Mouse (Mus musculus): ENCODE data around the gene Rfc2. TPM values are rescaled to one million over a fixed set of nuclear protein-coding genes. Genes with fewer than 3 reads are reported as not detected.

Rfc2 gene
- 226 and 241 TPM in 2 replicates for polyA plus RNA-seq (2015; fragmentation: Nextera tagmentation; extraction: Ambion mirVana)

DNA sequence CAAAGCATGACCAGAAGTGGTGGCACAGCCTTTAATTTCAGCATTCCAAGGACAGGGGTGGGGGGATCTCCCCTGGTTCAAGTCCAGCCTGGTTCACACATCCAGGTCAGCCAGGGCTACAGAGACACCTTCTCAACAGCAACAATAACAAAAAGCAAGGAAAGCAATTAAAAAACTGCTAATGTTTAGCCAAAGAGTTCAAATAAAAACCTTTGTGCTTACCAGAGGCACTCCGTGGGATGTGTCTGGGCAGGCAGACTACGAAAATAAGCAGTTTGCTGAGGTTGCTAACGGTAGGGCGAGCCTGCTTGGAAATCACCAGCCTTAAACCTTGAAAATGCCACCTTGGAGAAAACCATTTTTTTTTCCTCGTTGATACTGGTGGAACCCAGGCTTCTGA lies at the start of gene Rfc2:
TSS of gene Rfc2 (plus strand) at position 221 of the 400 bp plus-strand sequence.
- H3K27me3 ChIP-seq = no peaks in the 10 kb centered on the region
- H3K4me2 ChIP-seq = no peak within 1 kb of the TSS
- WGBS = 59% methylated on average over 5 of the region's 5 CpGs
- no peak within 1 kb of the TSS for H3K27ac ChIP-seq
- no peak within 1 kb of the TSS for H3K4me3 ChIP-seq
- no peaks in the 10 kb centered on the region for H3K36me3 ChIP-seq
- no peaks in the 10 kb centered on the region for H3K9me3 ChIP-seq
- ATAC-seq (ENCODE audit: insufficient number of reproducible peaks, low FRiP score, low TSS enrichment, low read depth) = no peak
- peaks cover 11% of the 10 kb centered on the region for H3K4me1 ChIP-seq
- no peak within 1 kb of the TSS for H3K9ac ChIP-seq

DNA sequence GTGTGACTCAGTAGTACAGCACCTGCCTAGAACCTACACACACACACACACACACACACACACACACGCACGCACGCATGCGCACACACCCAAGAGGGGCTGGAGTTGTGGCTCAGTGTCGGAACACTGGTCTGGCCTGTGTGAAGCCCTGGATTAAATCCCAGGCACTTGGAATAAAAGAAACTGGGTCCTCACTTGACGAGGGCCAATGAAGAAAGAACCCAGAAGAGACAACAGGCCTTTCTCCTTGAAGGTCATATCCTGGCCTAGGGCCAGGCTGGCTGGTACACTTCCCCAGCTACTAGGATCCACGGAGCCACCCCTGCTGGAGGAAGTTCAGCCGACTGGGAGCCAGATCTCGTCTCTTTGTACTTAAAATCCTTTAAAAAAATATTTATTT lies 49.6 kb upstream of the Rfc2 start:
- Histone ChIP-seq H3K9ac (no peak overlapping the region), H3K9me3 (no peaks in the 10 kb centered on the region), H3K4me2 (no peak overlapping the region), H3K27me3 (no peaks in the 10 kb centered on the region), H3K36me3 (peaks cover 42% of the 10 kb centered on the region), H3K4me1 (peaks cover 10% of the 10 kb centered on the region), H3K4me3 (no peak overlapping the region), H3K27ac (no peak overlapping the region)
- 80% methylated on average over 9 of the region's 9 CpGs for WGBS
- no peak for ATAC-seq (ENCODE audit: insufficient number of reproducible peaks, low FRiP score, low TSS enrichment, low read depth)

DNA sequence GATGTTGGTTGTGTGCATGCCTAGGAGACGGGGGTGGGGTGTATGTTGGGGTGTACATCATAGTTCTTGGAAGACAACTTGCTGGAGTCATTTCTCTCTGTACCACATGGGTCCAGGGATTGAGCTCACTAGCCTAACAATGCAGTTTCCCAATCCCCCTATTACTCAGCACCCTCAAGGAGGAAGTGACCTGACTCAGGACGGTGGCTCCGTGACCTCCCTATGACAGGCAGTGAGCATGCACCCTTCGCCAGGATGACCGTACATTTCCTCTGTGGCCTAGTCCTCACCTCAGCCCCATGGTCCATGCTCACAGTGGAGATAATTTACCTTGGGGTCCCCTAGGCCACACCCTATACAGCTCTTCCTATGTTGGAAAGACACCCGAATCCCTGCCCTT lies 48.7 kb upstream of the Rfc2 start:
- peaks cover 10% of the 10 kb centered on the region for H3K4me1 ChIP-seq
- no peak overlapping the region for H3K9ac ChIP-seq
- no peak overlapping the region for H3K27ac ChIP-seq
- no peak overlapping the region for H3K4me2 ChIP-seq
- H3K36me3 ChIP-seq = peaks cover 40% of the 10 kb centered on the region
- no peak overlapping the region for H3K4me3 ChIP-seq
- WGBS = 92% methylated on average over 6 of the region's 6 CpGs
- H3K9me3 ChIP-seq = no peaks in the 10 kb centered on the region
- no peak for ATAC-seq (ENCODE audit: insufficient number of reproducible peaks, low FRiP score, low TSS enrichment, low read depth)
- no peaks in the 10 kb centered on the region for H3K27me3 ChIP-seq

DNA sequence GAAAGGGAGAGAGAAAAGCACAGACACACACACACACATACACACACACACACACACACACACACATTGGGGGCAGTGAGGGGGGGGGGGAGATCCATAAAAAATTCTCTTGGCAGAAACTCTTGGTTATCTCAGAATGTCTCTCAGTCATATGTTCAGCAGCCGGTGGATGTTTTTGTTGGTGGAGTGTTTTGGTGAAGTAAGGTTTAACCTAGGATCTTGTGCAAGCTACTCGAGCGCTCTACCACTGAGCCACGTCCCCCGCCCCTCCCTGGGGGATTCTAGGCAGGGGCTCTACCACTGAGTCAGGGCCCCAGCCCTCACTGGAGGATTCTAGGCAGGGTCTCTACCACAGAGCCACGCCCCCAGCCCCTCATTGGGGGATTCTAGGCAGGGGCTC lies 45.1 kb upstream of the Rfc2 start:
- Histone ChIP-seq H3K27ac (no peak overlapping the region), H3K4me2 (no peak overlapping the region), H3K9me3 (no peaks in the 10 kb centered on the region), H3K4me3 (no peak overlapping the region), H3K9ac (no peak overlapping the region), H3K27me3 (no peaks in the 10 kb centered on the region), H3K4me1 (peaks cover 15% of the 10 kb centered on the region), H3K36me3 (peaks cover 44% of the 10 kb centered on the region)
- no peak for ATAC-seq (ENCODE audit: insufficient number of reproducible peaks, low FRiP score, low TSS enrichment, low read depth)
- whole genome bisulfite sequencing = 77% methylated on average over 6 of the region's 6 CpGs

DNA sequence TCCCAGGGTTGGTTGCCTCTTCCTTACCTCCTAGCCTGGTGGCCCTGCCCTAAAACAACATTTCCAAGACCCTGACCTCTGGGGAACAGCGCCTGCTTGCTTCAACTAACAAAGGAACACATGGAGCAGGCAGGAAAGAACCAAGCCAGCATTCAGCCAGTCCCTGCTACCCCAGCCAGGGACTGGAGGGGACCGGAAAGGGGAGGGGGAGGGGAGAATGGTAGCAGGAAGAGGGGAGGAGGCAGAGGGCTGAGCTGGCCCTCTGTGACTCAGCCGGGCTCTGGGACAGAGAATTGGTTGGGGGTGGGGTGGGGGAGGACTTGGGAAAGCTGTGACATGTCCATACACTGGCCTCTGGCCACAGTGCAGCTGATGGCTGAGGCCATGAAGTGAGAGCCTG lies 41.3 kb upstream of the Rfc2 start:
- peak overlapping the region; percentile 85 for H3K27ac ChIP-seq
- H3K9ac ChIP-seq = no peak overlapping the region
- no peaks in the 10 kb centered on the region for H3K27me3 ChIP-seq
- no peaks in the 10 kb centered on the region for H3K9me3 ChIP-seq
- WGBS = 8% methylated on average over 3 of the region's 3 CpGs
- peaks cover 12% of the 10 kb centered on the region for H3K36me3 ChIP-seq
- no peak overlapping the region for H3K4me3 ChIP-seq
- no peak overlapping the region for H3K4me2 ChIP-seq
- H3K4me1 ChIP-seq = peaks cover 25% of the 10 kb centered on the region
- ATAC-seq (ENCODE audit: insufficient number of reproducible peaks, low FRiP score, low TSS enrichment, low read depth) = peak; percentile 57

DNA sequence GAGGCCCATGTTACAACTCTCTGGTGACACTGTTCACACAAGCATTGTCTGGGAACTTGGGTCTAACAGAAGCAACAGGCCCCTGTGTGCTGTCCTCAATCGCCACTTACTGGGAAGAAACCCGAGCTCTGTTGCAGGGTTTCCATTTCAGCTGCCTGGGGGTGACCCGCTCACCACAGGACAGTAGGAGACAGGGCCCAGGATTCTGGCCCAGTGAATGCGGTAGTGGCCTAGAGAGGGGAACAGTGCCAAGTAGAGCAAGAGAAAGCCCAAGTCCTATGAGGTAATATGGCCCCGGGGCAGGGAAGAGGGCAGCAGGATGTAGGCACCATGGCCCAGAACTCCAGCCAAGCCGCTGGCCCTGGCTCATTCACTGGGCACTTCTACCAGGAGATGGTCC lies 40.3 kb upstream of the Rfc2 start:
- ATAC-seq (ENCODE audit: insufficient number of reproducible peaks, low FRiP score, low TSS enrichment, low read depth) = no peak
- H3K4me2 ChIP-seq = no peak overlapping the region
- H3K9me3 ChIP-seq = no peaks in the 10 kb centered on the region
- H3K27me3 ChIP-seq = no peaks in the 10 kb centered on the region
- H3K4me3 ChIP-seq = no peak overlapping the region
- WGBS = 63% methylated on average over 6 of the region's 6 CpGs
- H3K4me1 ChIP-seq = peaks cover 25% of the 10 kb centered on the region
- H3K9ac ChIP-seq = no peak overlapping the region
- H3K36me3 ChIP-seq = peaks cover 9% of the 10 kb centered on the region; the same call in 1 of the 2 replicates
- peak overlapping the region; percentile 85; the same call in 1 of the 2 replicates for H3K27ac ChIP-seq

DNA sequence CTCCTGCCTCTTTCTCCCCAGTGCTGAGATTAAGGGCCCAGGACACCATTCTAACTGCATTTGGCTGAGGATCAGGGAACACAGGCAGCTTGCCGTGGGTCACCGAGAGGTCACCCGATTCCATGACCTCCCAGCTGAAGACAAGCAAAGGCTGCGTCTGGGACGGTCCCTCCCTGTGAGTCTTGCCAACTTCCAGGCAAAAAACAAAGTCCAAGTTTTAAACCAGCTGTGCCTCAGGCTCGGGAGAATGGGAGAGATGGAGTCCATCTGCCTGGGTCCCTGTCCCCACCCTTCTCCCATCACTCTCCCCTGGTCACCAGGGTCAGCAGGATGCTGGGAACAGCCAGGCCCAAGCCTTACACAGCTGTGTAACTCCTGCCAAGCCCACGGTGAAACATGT lies 39.5 kb upstream of the Rfc2 start:
- no peak overlapping the region for H3K4me3 ChIP-seq
- peaks cover 26% of the 10 kb centered on the region for H3K4me1 ChIP-seq
- no peak for ATAC-seq (ENCODE audit: insufficient number of reproducible peaks, low FRiP score, low TSS enrichment, low read depth)
- no peak overlapping the region for H3K27ac ChIP-seq
- H3K36me3 ChIP-seq = peaks cover 9% of the 10 kb centered on the region; the same call in 1 of the 2 replicates
- no peaks in the 10 kb centered on the region for H3K9me3 ChIP-seq
- no peaks in the 10 kb centered on the region for H3K27me3 ChIP-seq
- H3K9ac ChIP-seq = no peak overlapping the region
- 40% methylated on average over 7 of the region's 7 CpGs for WGBS
- H3K4me2 ChIP-seq = no peak overlapping the region

DNA sequence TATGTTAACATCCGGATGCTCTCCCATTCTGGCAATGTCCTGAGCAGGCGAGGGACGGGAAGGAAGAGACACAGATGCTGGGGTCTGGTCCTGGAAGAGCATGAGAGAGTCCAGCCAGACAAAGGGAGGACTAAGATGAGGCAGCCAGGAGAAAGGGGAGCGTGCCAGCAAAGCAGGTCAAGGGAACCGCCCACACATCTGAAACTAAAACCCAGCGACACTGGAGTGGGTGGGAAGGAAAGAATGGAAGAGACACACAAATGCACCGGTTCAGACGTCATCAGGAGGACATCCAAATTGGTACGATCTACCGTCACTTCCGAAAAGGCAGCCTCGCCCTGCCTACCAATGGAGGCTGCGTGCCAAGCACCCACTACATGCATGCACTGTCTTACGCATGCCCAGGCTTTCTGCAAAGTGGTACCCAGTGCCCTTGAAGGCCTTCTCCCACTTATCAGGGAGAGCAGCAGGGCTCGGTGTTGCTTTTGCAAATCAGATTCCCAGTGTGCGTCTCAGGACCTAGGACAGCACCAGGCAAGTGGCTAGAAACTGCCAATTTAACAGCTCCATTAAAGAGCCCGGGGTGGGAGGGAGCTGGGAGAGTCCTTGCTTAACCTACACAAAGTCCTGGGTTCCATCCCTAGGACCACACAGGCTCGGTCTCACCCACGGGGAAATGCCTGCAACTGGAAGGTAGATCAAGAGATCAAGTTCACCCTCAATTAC lies 36.5 kb upstream of the Rfc2 start:
- no peak overlapping the region for H3K4me3 ChIP-seq
- H3K9ac ChIP-seq = no peak overlapping the region
- 64% methylated on average over 19 of the region's 19 CpGs for WGBS
- H3K27ac ChIP-seq = no peak overlapping the region
- ATAC-seq (ENCODE audit: insufficient number of reproducible peaks, low FRiP score, low TSS enrichment, low read depth) = no peak
- H3K36me3 ChIP-seq = peaks cover 3% of the 10 kb centered on the region; the same call in 1 of the 2 replicates
- H3K27me3 ChIP-seq = no peaks in the 10 kb centered on the region
- H3K4me2 ChIP-seq = no peak overlapping the region
- H3K4me1 ChIP-seq = peaks cover 29% of the 10 kb centered on the region
- H3K9me3 ChIP-seq = no peaks in the 10 kb centered on the region

DNA sequence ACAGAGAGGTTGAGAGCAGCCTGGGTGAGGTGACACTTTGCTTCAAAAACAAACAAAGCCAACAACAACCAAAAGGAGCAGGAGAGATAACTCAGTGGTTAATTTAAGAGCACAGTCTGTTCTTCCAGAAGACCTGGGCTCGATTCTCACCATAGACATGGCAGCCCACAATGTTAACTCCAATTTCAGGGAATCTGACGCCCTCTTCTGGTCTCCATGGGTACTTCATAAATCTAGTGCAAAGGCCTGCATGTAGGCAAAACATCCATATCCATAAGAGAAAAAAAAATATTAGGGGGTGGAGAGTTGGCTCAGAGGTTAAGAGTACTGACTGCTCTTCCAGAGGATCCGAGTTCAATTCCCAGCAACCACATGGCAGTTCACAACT lies 35.9 kb upstream of the Rfc2 start:
- Histone ChIP-seq H3K36me3 (peaks cover 3% of the 10 kb centered on the region; the same call in 1 of the 2 replicates), H3K27me3 (no peaks in the 10 kb centered on the region), H3K4me2 (no peak overlapping the region), H3K9me3 (no peaks in the 10 kb centered on the region), H3K27ac (no peak overlapping the region), H3K4me3 (no peak overlapping the region), H3K9ac (no peak overlapping the region), H3K4me1 (peaks cover 24% of the 10 kb centered on the region)
- 60% methylated on average over 3 of the region's 3 CpGs for WGBS
- no peak for ATAC-seq (ENCODE audit: insufficient number of reproducible peaks, low FRiP score, low TSS enrichment, low read depth)

DNA sequence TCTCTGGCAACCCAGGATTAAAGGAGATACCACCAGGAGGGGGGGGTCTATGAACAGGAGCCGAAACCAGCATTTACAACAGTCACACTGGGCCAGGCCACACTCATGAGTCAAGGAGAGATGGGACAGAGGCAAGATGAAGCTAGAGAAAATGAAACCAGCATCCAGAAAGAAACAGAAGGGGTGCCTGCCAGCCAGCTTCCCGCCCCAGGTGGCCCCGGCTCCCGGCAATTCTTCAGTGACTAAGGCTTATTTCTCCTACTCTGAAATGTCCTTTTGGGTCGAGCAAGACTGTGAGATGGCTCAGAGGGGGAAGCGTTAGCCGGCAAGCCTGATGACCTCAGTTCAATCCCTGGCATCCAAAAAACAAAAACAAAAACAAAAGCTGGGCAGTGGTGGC lies 34.4 kb upstream of the Rfc2 start:
- peaks cover 24% of the 10 kb centered on the region for H3K4me1 ChIP-seq
- WGBS = 83% methylated on average over 7 of the region's 7 CpGs
- no peaks in the 10 kb centered on the region for H3K36me3 ChIP-seq

DNA sequence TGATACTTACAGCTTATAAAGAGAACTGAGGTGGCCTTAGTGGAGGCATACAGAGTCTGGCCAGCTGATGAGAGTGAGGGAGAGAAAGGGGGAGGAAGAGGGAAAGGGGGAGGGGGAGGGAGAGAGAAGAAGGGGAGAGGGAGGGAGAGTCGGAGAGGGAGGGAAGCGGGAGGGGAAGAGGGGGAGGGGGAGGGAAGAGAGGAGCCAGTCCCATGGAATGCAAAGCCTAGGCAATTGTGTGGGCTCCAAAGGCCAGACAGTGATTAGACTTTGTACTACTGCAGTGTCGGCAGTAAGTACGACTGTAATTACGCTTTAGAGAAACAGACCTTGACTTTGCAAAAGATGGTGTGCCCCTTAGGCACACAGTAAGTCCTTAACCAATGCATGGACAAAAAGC lies 32.9 kb upstream of the Rfc2 start:
- Histone ChIP-seq H3K27ac (no peak overlapping the region), H3K9ac (no peak overlapping the region), H3K4me2 (no peak overlapping the region), H3K4me3 (no peak overlapping the region), H3K27me3 (no peaks in the 10 kb centered on the region), H3K4me1 (peaks cover 29% of the 10 kb centered on the region), H3K36me3 (no peaks in the 10 kb centered on the region), H3K9me3 (no peaks in the 10 kb centered on the region)
- WGBS = 45% methylated on average over 5 of the region's 5 CpGs
- no peak for ATAC-seq (ENCODE audit: insufficient number of reproducible peaks, low FRiP score, low TSS enrichment, low read depth)

More for the DNA sequence above, 34.4 kb upstream of the Rfc2 start:
- ATAC-seq (ENCODE audit: insufficient number of reproducible peaks, low FRiP score, low TSS enrichment, low read depth) = no peak
- H3K9me3 ChIP-seq = no peaks in the 10 kb centered on the region
- no peaks in the 10 kb centered on the region for H3K27me3 ChIP-seq
- H3K9ac ChIP-seq = no peak overlapping the region
- H3K27ac ChIP-seq = no peak overlapping the region
- H3K4me3 ChIP-seq = no peak overlapping the region
- H3K4me2 ChIP-seq = no peak overlapping the region

DNA sequence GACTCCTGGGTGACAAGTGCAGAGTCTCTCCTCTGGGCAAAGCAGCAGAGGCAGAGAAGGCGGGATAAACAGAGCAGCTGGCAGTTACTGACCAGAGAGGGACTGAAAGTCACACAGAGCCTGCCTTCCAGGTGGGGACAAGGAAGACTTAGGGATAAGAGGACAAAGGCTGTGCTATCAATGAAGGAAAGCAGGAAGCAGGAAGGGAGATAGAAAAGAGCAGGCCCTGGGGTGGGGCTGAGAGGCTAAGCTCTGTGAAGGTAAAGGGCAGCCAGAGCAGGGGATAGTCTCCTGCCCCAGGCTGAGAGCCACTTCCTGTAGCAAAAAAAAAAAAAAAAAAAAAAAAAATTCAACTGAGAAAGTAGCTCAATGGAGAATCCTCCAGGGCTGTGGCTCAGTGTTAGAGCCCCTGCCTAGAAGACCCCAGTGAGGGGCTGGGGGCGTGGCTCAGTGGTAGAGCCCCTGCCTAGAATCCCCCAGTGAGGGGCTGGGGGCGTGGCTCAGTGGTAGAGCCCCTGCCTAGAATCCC lies 31.5 kb upstream of the Rfc2 start:
- WGBS = 97% methylated on average over 3 of the region's 3 CpGs
- ATAC-seq (ENCODE audit: insufficient number of reproducible peaks, low FRiP score, low TSS enrichment, low read depth) = no peak
- no peak overlapping the region for H3K4me3 ChIP-seq

More for the DNA sequence above, 31.5 kb upstream of the Rfc2 start:
- H3K27me3 ChIP-seq = no peaks in the 10 kb centered on the region
- no peak overlapping the region for H3K9ac ChIP-seq
- H3K4me1 ChIP-seq = peaks cover 29% of the 10 kb centered on the region
- no peak overlapping the region for H3K27ac ChIP-seq
- no peaks in the 10 kb centered on the region for H3K9me3 ChIP-seq
- H3K36me3 ChIP-seq = no peaks in the 10 kb centered on the region
- H3K4me2 ChIP-seq = no peak overlapping the region

Data from limb, embryonic 15.5 days (tissue).